Mouse (Mus musculus) macrophage (primary cell): ENCODE measurements around the gene Spns2. TPM values are rescaled to one million over a fixed set of nuclear protein-coding genes. Genes with fewer than 3 reads are reported as not detected.

Source experiments
- H3K27ac ChIP-seq: fragments of 350-480 bp; formaldehyde crosslinking; 2 replicates; pipeline ENCODE4 v1.9.0; 2021
- H3K36me3 ChIP-seq: fragments of 350-480 bp; formaldehyde crosslinking; 2 replicates; pipeline ENCODE4 v1.9.0; 2021; ENCODE audit errors: inconsistent target
- H3K4me3 ChIP-seq: fragments of 350-480 bp; formaldehyde crosslinking; 2 replicates; pipeline ENCODE4 v1.9.0; 2021; ENCODE audit errors: inconsistent target
- H3K79me2 ChIP-seq: fragments of 350-480 bp; formaldehyde crosslinking; 2 replicates; pipeline ENCODE4 v1.9.0; 2021; ENCODE audit errors: inconsistent target
- WGBS: methylation state at CpG from one replicate; pipeline ENCODE4 v1.1.7; 2026; ENCODE audit warnings: inconsistent platforms; ENCODE audit not compliant: missing documents; 5-methylcytosine and 5-hydroxymethylcytosine counted together
- polyA plus RNA-seq: library from polyadenylated mRNA; stranded (reverse); fragments of 250-400 nt; gene quantifications from 3 replicates; pipeline ENCODE4 v1.2.4, GENCODE M21; 2018; ENCODE audit warnings: inconsistent platforms

Gene Spns2
- polyA plus RNA-seq, 1 experiment from 2014 or later: not detected

GRCm38 (mm10) chr11:72488753-72489271 is 892 bp downstream of the Spns2 start:
- H3K79me2 ChIP-seq: no peaks in the 10 kb centered on the region
- 3% methylated on average over 38 of the region's 38 CpGs for WGBS
- no peaks in the 10 kb centered on the region for H3K36me3 ChIP-seq
- H3K27ac ChIP-seq: no peak overlapping the region
- H3K4me3 ChIP-seq: no peak overlapping the region

- H3K4me3 ChIP-seq: no peak overlapping the region
- WGBS: 57% methylated on average over 2 of the region's 2 CpGs
Measured at GRCm38 (mm10) chr11:72487739-72488138, 2.0 kb downstream of the Spns2 start.

GRCm38 (mm10) chr11:72487171-72487570 is 2.5 kb downstream of the Spns2 start:
- 34% methylated on average over 5 of the region's 5 CpGs for WGBS
- no peak overlapping the region for H3K27ac ChIP-seq
- no peaks in the 10 kb centered on the region for H3K36me3 ChIP-seq
- no peak overlapping the region for H3K4me3 ChIP-seq
- no peaks in the 10 kb centered on the region for H3K79me2 ChIP-seq

More at GRCm38 (mm10) chr11:72487739-72488138, 2.0 kb downstream of the Spns2 start:
- Histone ChIP-seq H3K27ac (no peak overlapping the region), H3K36me3 (no peaks in the 10 kb centered on the region), H3K79me2 (no peaks in the 10 kb centered on the region)

- no peaks in the 10 kb centered on the region for H3K79me2 ChIP-seq
- H3K4me3 ChIP-seq: no peak overlapping the region
- H3K36me3 ChIP-seq: no peaks in the 10 kb centered on the region
- no peak overlapping the region for H3K27ac ChIP-seq
- 72% methylated on average over 11 of the region's 11 CpGs for WGBS
Measured at GRCm38 (mm10) chr11:72485960-72486359, 3.7 kb downstream of the Spns2 start.

- Histone ChIP-seq H3K27ac (no peak overlapping the region), H3K79me2 (no peaks in the 10 kb centered on the region), H3K4me3 (no peak overlapping the region), H3K36me3 (no peaks in the 10 kb centered on the region)
- WGBS: 46% methylated on average over 5 of the region's 5 CpGs
Measured at GRCm38 (mm10) chr11:72485157-72485556, 4.5 kb downstream of the Spns2 start.

- WGBS: 18% methylated on average over 6 of the region's 6 CpGs
- H3K4me3 ChIP-seq: no peak overlapping the region
Measured at GRCm38 (mm10) chr11:72484549-72484948, 5.2 kb downstream of the Spns2 start.

GRCm38 (mm10) chr11:72481952-72482351 is 7.8 kb downstream of the Spns2 start:
- 62% methylated on average over 4 of the region's 4 CpGs for WGBS
- Histone ChIP-seq H3K79me2 (no peaks in the 10 kb centered on the region), H3K27ac (no peak overlapping the region), H3K36me3 (no peaks in the 10 kb centered on the region), H3K4me3 (no peak overlapping the region)

More at GRCm38 (mm10) chr11:72484549-72484948, 5.2 kb downstream of the Spns2 start:
- no peaks in the 10 kb centered on the region for H3K79me2 ChIP-seq
- no peak overlapping the region for H3K27ac ChIP-seq
- H3K36me3 ChIP-seq: no peaks in the 10 kb centered on the region

GRCm38 (mm10) chr11:72481313-72481712 is 8.4 kb downstream of the Spns2 start:
- H3K27ac ChIP-seq: no peak overlapping the region
- H3K36me3 ChIP-seq: no peaks in the 10 kb centered on the region
- 61% methylated on average over 5 of the region's 5 CpGs for WGBS
- no peaks in the 10 kb centered on the region for H3K79me2 ChIP-seq
- no peak overlapping the region for H3K4me3 ChIP-seq

- H3K36me3 ChIP-seq: no peaks in the 10 kb centered on the region
- WGBS: 35% methylated on average over 2 of the region's 2 CpGs
- no peaks in the 10 kb centered on the region for H3K79me2 ChIP-seq
- H3K4me3 ChIP-seq: no peak overlapping the region
- H3K27ac ChIP-seq: no peak overlapping the region
Measured at GRCm38 (mm10) chr11:72479499-72479898, 10.2 kb downstream of the Spns2 start.

GRCm38 (mm10) chr11:72478228-72478627 is 11.5 kb downstream of the Spns2 start:
- Histone ChIP-seq H3K36me3 (no peaks in the 10 kb centered on the region), H3K27ac (no peak overlapping the region), H3K79me2 (no peaks in the 10 kb centered on the region), H3K4me3 (no peak overlapping the region)
- 68% methylated on average over 6 of the region's 6 CpGs for WGBS

- no peak overlapping the region for H3K27ac ChIP-seq
- 88% methylated on average over 1 of the region's 1 CpGs for WGBS
- H3K79me2 ChIP-seq: no peaks in the 10 kb centered on the region
- H3K4me3 ChIP-seq: no peak overlapping the region
- no peaks in the 10 kb centered on the region for H3K36me3 ChIP-seq
Measured at GRCm38 (mm10) chr11:72477653-72478052, 12.1 kb downstream of the Spns2 start.

GRCm38 (mm10) chr11:72477182-72477581 is 12.5 kb downstream of the Spns2 start:
- Histone ChIP-seq H3K4me3 (no peak overlapping the region), H3K79me2 (no peaks in the 10 kb centered on the region), H3K36me3 (no peaks in the 10 kb centered on the region), H3K27ac (no peak overlapping the region)
- 69% methylated on average over 4 of the region's 5 CpGs for WGBS

- WGBS: 55% methylated on average over 7 of the region's 7 CpGs
- Histone ChIP-seq H3K27ac (no peak overlapping the region), H3K79me2 (no peaks in the 10 kb centered on the region), H3K36me3 (no peaks in the 10 kb centered on the region), H3K4me3 (no peak overlapping the region)
Measured at GRCm38 (mm10) chr11:72476074-72476625, 13.6 kb downstream of the Spns2 start.

GRCm38 (mm10) chr11:72475408-72475807 is 14.3 kb downstream of the Spns2 start:
- 46% methylated on average over 7 of the region's 7 CpGs for WGBS
- Histone ChIP-seq H3K4me3 (no peak overlapping the region), H3K27ac (no peak overlapping the region), H3K36me3 (no peaks in the 10 kb centered on the region), H3K79me2 (no peaks in the 10 kb centered on the region)

GRCm38 (mm10) chr11:72474926-72475325 is 14.8 kb downstream of the Spns2 start:
- H3K27ac ChIP-seq: no peak overlapping the region
- H3K79me2 ChIP-seq: no peaks in the 10 kb centered on the region
- no peaks in the 10 kb centered on the region for H3K36me3 ChIP-seq
- WGBS: 85% methylated on average over 2 of the region's 3 CpGs
- no peak overlapping the region for H3K4me3 ChIP-seq

GRCm38 (mm10) chr11:72473540-72473939 is 16.2 kb downstream of the Spns2 start:
- Histone ChIP-seq H3K27ac (no peak overlapping the region), H3K79me2 (no peaks in the 10 kb centered on the region), H3K4me3 (no peak overlapping the region), H3K36me3 (no peaks in the 10 kb centered on the region)
- 86% methylated on average over 1 of the region's 4 CpGs for WGBS
